Mouse (Mus musculus) lung, postnatal 0 days (tissue): ENCODE results near the gene Zdhhc14.

Experiments
- CTCF ChIP-seq: IDR thresholded peaks from 2 replicates; pipeline ENCODE4 v1.5.1; 2016; ENCODE audit warnings: antibody characterized with exemption, mild to moderate bottlenecking
- EP300 ChIP-seq: IDR thresholded peaks from 2 replicates; pipeline ENCODE4 v1.6.1; 2016; ENCODE audit warnings: antibody characterized with exemption, mild to moderate bottlenecking, control low read depth

DNA sequence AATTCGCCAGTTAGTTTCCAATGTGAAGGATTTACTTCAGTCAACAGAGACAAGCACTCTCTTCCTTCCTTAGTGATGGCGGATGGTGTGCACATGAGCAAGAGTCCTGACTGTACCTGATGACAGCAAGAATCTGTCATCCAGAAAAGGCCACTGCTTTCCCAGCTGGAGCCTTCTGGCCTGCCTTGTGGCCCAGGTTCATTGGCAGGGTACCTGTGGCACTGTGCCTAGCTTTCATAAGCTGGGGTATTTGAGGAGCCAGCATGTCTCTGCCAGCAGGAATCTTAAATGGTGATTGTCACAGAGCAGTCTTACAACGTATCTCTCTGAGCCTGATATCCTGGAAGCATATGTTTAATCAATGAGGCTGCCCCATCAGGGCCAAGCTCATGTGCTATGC, 258.7 kb downstream of the Zdhhc14 start:
- TF ChIP-seq CTCF (no peak), EP300 (no peak)
